Mouse (Mus musculus): ENCODE results near the gene Mical2.

Mical2 gene

DNA sequence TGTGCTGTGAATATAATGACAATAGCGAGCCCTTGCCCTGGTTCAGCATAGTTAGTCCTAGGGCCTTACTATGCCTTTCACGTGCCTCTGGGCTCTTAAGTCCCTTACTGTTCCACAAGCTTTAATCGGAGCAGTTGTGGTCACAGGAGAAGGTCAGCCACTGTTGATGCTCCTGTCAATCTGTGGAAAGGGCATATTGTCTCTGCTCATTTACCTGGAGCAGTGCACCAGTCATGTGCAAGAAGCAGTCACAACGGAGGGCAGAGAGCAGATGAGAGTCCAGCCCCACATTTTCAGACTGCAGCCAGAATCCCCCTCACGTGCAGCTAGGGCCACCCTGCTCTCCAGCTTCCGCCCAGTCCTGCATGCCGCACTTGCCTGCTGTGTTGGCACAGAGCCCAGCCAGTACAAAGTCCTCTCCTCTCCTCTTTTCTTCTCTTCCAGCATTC lies 128.9 kb downstream of the Mical2 start:
- peak; percentile 32 for DNase-seq (ENCODE audit: low spot score)

- DNase-seq (ENCODE audit: low spot score): no peak
These were observed 133.9 kb downstream of the Mical2 start for GRCm38 (mm10) chr7:112359594-112359993.

DNA sequence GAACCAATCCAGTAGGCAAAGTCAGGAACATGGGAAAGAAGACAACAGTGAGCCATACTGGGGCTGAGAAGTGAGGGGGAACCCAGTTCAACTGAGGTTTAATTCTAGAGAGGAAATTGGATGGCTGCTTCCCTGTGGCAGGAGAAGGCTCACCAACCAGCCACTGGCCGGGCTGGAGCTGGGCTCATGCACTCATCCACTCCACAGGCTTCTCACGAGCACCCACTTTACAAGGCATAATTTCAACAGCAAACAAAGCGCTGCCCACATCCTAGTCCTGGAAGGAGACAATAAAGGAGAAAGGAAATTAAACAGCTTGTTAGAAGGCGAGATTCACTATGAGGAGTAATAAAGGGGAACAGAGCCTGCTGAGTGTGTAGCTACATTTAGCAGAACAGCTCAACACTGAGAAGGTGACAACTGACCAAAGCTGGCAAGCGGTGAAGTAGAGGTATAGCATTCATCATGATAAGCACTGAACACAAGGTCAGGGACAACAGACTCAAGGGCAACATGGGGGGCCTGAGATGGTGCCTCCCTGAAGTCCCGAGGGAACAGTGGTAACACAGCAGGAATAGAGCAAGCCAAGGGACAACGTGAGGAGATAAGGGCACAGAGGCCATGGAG lies 137.0 kb downstream of the Mical2 start:
- DNase-seq (ENCODE audit: low spot score): no peak

- no peak for DNase-seq (ENCODE audit: low spot score)
These were observed 140.2 kb downstream of the Mical2 start for GRCm38 (mm10) chr7:112365864-112366263.

GRCm38 (mm10) chr7:112369046-112369445 lies 143.4 kb downstream of the Mical2 start:
- DNase-seq (ENCODE audit: low spot score): peak; percentile 87

DNA sequence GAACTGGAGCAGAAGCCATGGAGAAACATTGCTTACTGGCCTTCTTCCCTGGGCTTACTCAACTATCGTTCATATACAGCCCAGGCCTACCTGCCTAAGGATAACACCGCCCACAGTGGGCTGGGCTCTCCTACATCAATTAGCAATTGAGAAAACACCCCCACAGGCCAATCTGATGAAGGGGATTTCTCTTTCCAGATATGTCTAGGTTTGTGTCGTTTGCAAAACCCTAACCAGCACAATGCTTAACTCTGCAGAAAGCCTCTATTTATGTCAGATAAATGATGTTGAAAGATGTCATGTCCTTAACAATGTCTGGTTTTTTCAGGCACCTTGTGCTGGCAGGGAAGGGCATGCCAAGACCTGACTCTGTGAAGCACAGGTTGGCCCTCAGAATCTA lies 144.3 kb downstream of the Mical2 start:
- DNase-seq (ENCODE audit: low spot score): no peak

- DNase-seq (ENCODE audit: low spot score): no peak
These were observed 145.7 kb downstream of the Mical2 start for GRCm38 (mm10) chr7:112371387-112371786.

DNA sequence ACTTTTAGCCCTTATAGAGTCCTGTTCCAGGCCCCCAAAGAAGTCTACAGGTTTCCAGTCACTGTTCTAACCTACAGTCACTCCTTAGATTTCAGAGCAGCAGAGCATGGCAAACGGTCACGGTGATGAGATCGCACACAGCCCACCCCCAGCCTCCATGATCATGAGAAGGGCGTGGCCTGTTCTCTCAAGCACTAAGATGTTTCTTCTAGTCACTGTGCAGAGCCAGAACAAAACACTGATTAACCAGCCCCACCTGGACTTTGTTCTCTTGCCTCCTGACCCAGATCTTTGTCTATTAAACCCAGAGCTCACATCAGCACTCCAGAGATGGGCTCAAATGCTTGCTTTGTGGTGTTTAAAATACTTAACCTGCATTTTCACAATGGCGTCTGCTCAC lies 148.4 kb downstream of the Mical2 start:
- DNase-seq (ENCODE audit: low spot score): no peak

GRCm38 (mm10) chr7:112375062-112375461 lies 149.4 kb downstream of the Mical2 start:
- DNase-seq (ENCODE audit: low spot score): no peak

DNA sequence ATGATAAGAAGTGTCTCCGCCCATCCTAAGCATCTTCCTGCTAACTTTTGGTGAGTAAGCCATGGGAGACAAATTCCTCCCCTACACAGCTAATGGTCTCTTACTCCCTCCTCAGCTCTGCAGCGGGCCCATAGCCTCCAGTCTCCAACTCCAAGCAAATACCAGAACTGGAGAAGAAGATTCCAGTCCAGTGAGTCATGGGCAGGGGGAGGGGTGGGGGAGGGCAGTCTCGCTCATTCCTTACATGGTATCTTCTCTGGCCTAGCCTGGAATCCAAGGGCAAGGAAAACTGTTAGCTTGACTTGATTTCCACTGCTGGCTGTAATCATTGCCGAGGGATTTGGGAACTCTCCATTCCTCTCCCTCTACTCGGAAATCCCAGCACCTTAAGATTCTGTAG lies 150.2 kb downstream of the Mical2 start:
- DNase-seq (ENCODE audit: low spot score): no peak

- no peak for DNase-seq (ENCODE audit: low spot score)
These were observed 151.0 kb downstream of the Mical2 start for GRCm38 (mm10) chr7:112376611-112377010.

- DNase-seq (ENCODE audit: low spot score): peak; percentile 87
These were observed 151.7 kb downstream of the Mical2 start for GRCm38 (mm10) chr7:112377314-112377713.

- DNase-seq (ENCODE audit: low spot score): no peak
These were observed 152.4 kb downstream of the Mical2 start for GRCm38 (mm10) chr7:112378056-112378455.

GRCm38 (mm10) chr7:112378476-112378875 lies 152.8 kb downstream of the Mical2 start:
- DNase-seq (ENCODE audit: low spot score): no peak

- no peak for DNase-seq (ENCODE audit: low spot score)
These were observed 160.9 kb downstream of the Mical2 start for GRCm38 (mm10) chr7:112386521-112386920.

- no peak for DNase-seq (ENCODE audit: low spot score)
These were observed 162.2 kb downstream of the Mical2 start for GRCm38 (mm10) chr7:112387876-112388275.

DNA sequence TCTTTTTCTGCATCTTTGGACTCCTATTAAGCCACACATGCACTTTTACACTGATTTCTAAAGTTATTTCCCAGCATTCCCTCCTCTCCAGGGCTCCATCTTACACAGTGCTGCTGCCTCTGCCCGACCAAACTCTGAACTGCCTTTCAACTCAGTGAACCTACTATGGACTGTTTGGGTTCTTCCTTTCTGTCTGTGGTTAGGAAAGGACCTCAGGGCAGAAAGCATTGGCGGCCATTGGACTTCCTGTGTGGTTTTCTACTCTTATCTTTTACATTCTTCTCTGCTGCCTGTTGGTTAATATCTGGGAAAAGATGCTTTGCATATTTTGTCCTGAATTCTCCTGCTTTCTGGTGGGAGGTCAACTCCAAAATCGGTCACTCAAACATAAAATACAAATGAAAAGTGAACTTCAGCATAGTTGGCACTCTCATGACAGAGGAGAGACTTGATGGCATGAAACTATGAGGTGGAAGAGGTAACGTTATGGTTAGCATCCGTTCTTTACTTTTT lies 162.8 kb downstream of the Mical2 start:
- no peak for DNase-seq (ENCODE audit: low spot score)

GRCm38 (mm10) chr7:112389611-112390251 lies 164.1 kb downstream of the Mical2 start:
- DNase-seq (ENCODE audit: low spot score): peak; percentile 51

GRCm38 (mm10) chr7:112390252-112390936 lies 164.7 kb downstream of the Mical2 start:
- peak; percentile 86 for DNase-seq (ENCODE audit: low spot score)

- DNase-seq (ENCODE audit: low spot score): peak; percentile 72
These were observed 165.4 kb downstream of the Mical2 start for GRCm38 (mm10) chr7:112390937-112391605.

DNA sequence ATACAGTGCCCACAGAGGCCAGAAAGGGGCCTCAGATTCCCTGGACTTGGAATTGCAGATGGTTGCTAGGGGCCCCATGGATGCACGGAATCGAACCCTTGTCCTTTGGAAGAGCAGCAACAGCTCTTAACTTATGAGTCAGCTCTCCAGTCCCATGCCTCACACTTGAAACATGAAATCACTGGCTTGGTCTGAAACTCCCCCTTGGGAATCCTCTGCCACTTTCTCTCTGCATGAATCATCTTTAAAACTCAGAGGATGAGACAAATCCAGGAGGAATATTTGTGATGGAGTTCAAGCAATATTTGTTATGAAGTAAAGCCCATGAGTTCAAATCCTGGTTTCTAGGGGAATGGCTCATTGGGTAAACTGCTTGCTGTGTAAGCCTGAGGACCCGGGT lies 172.1 kb downstream of the Mical2 start:
- DNase-seq (ENCODE audit: low spot score): peak; percentile 46

GRCm38 (mm10) chr7:112399425-112400170 lies 173.9 kb downstream of the Mical2 start:
- no peak for DNase-seq (ENCODE audit: low spot score)

All from MN1 (cell line).